Mouse (Mus musculus) embryonic facial prominence, embryonic 11.5 days (tissue): ENCODE results near the gene Ip6k2. TPM values are rescaled to one million over a fixed set of nuclear protein-coding genes. Genes with fewer than 3 reads are reported as not detected.

Experiments
- ATAC-seq: fragments of 200-750 bp; cut with Nextera tagmentation; replicated peaks from 2 replicates; pipeline ENCODE4 v1.8.0; 2017; ENCODE audit warnings: low read depth; ENCODE audit not compliant: insufficient number of reproducible peaks, low FRiP score, low TSS enrichment
- DNase-seq: peaks from one replicate; pipeline ENCODE4 v3.0.0-alpha.2; 2015; ENCODE audit warnings: low spot score
- H3K27ac ChIP-seq: fragments of 300-500 bp; sonication (generic); replicated peaks from 2 replicates; pipeline ENCODE4 v1.5.1; 2014; ENCODE audit warnings: mild to moderate bottlenecking, low read depth, low read length, control low read depth
- H3K27me3 ChIP-seq: fragments of 300-500 bp; sonication (generic); 2 replicates; pipeline ENCODE4 v1.6.1; 2014; ENCODE audit warnings: mild to moderate bottlenecking, low read length, moderate library complexity, mixed read lengths; ENCODE audit not compliant: control insufficient read depth, insufficient read depth
- H3K36me3 ChIP-seq: fragments of 300-500 bp; sonication (generic); replicated peaks from 2 replicates; pipeline ENCODE4 v1.6.1; 2014; ENCODE audit warnings: low read depth, mild to moderate bottlenecking, low read length, moderate library complexity, mixed read lengths; ENCODE audit not compliant: control insufficient read depth, insufficient read depth
- H3K4me1 ChIP-seq: fragments of 300-500 bp; sonication (generic); 2 replicates; pipeline ENCODE4 v1.6.1; 2014; ENCODE audit warnings: low read length, mixed read lengths; ENCODE audit not compliant: control insufficient read depth, insufficient read depth
- H3K4me2 ChIP-seq: fragments of 300-500 bp; sonication (generic); 2 replicates; pipeline ENCODE4 v1.6.1; 2014; ENCODE audit warnings: low read depth, mild to moderate bottlenecking, control low read depth, low read length, moderate library complexity
- H3K4me3 ChIP-seq: fragments of 300-500 bp; sonication (generic); 2 replicates; pipeline ENCODE4 v1.5.1; 2014; ENCODE audit warnings: low read depth, low read length, control low read depth
- H3K9ac ChIP-seq: fragments of 300-500 bp; sonication (generic); replicated peaks from 2 replicates; pipeline ENCODE4 v1.6.1; 2014; ENCODE audit warnings: mild to moderate bottlenecking, control low read depth, low read length
- H3K9me3 ChIP-seq: fragments of 300-500 bp; sonication (generic); replicated peaks from 2 replicates; pipeline ENCODE4 v1.6.1; 2016; ENCODE audit warnings: mild to moderate bottlenecking, low read length, inconsistent platforms, mixed read lengths; ENCODE audit not compliant: control insufficient read depth
- WGBS: fragments of 180-500 bp; shearing (Covaris S2); extraction: QIAGEN DNeasy Blood & Tissue Kit; methylation state at CpG from one replicate; pipeline ENCODE4 v1.1.7; 2014; 5-methylcytosine and 5-hydroxymethylcytosine counted together
- polyA plus RNA-seq: library from polyadenylated mRNA; unstranded; fragments of >200 nt; fragmentation: Nextera tagmentation; extraction: Ambion mirVana; gene quantifications from 2 replicates; pipeline ENCODE4 v1.2.1, GENCODE M21; 2014

Gene Ip6k2
- polyA plus RNA-seq, 1 experiment from 2014 or later, result 113 TPM

DNA sequence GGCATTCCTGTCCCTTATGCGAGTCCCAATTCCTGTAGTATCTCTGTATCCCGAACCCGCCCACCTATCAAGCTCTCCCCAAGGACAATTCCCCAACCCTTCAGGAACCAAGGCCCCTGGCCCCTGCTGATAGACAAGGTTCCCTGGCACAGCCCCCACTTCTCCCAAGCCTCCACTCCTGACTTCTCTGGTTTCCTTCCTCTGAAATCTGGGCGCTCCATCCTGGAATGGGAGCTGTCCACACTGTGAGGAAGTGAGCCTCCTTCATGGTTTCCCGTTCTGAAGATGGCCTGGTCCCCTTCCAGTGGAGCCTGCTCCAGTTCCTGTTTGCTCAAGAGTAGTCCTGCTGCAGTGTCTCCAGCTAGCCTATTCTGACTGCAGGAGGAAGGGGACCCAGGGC lies 25.6 kb downstream of the Ip6k2 start:
- ATAC-seq (no peak), DNase-seq (no peak)
- no peak overlapping the region for H3K27ac ChIP-seq
- H3K27me3 ChIP-seq, result no peaks in the 10 kb centered on the region
- WGBS, result 56% methylated on average over 5 of the region's 5 CpGs
- peaks cover 4% of the 10 kb centered on the region; the same call in 1 of the 2 replicates for H3K4me1 ChIP-seq
- H3K9ac ChIP-seq, result peak overlapping the region; percentile 89; the same call in 1 of the 2 replicates
- H3K36me3 ChIP-seq, result peaks cover 3% of the 10 kb centered on the region; the same call in 1 of the 2 replicates
- no peaks in the 10 kb centered on the region for H3K9me3 ChIP-seq
- H3K4me3 ChIP-seq, result no peak overlapping the region
- peak overlapping the region; percentile 84 for H3K4me2 ChIP-seq

DNA sequence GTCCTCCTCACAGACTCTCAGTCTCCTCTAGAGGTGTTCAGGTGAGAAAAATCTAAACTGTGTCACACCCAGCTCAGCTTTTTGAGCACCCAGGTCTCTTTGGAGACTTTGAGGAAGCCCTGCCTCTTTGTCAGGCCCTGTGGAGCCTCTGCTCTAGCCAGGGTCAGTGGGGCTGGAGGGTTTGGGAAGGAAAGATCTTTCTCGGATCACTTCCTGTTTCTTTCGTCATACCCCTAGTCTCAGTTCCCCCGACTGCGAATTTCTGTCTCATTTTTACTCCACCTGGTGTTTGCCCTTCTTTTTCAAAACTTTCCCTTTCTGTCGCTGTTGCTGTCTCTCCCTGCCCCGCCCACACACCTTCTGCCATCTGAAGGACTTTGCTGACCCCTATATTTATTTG lies 26.1 kb downstream of the Ip6k2 start:
- H3K9ac ChIP-seq, result no peak overlapping the region
- no peak for ATAC-seq
- no peak overlapping the region for H3K4me3 ChIP-seq
- no peak for DNase-seq
- no peak overlapping the region for H3K4me2 ChIP-seq
- no peaks in the 10 kb centered on the region for H3K27me3 ChIP-seq
- no peaks in the 10 kb centered on the region for H3K9me3 ChIP-seq
- WGBS, result 83% methylated on average over 6 of the region's 6 CpGs
- H3K4me1 ChIP-seq, result peaks cover 4% of the 10 kb centered on the region; the same call in 1 of the 2 replicates
- H3K36me3 ChIP-seq, result peaks cover 3% of the 10 kb centered on the region; the same call in 1 of the 2 replicates
- H3K27ac ChIP-seq, result no peak overlapping the region

DNA sequence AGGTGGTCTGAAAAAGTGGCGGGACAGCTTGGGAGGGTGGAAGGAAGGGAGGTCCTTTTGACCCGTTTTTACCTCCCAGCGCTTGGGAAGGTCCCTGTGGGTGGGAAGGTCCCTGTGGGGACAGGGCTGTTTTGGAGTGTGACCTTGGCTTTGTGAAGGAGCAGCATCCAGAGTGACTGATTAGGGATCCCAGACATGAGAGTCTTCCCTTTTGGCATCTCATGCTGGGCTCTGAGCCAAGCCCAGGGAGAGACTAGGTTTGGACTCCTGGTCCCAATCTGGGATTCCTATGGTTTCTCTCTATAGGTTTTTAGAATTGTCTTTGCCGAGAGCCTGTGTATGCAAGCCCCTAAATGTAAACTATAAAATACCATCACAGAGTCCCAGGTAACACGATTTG lies 26.9 kb downstream of the Ip6k2 start:
- Histone ChIP-seq H3K27me3 (no peaks in the 10 kb centered on the region), H3K9me3 (no peaks in the 10 kb centered on the region), H3K4me2 (no peak overlapping the region), H3K4me1 (peaks cover 4% of the 10 kb centered on the region; the same call in 1 of the 2 replicates), H3K27ac (no peak overlapping the region), H3K36me3 (no peaks in the 10 kb centered on the region; the same call in 1 of the 2 replicates), H3K4me3 (no peak overlapping the region), H3K9ac (no peak overlapping the region)
- 86% methylated on average over 5 of the region's 5 CpGs for WGBS
- no peak for DNase-seq
- no peak for ATAC-seq

DNA sequence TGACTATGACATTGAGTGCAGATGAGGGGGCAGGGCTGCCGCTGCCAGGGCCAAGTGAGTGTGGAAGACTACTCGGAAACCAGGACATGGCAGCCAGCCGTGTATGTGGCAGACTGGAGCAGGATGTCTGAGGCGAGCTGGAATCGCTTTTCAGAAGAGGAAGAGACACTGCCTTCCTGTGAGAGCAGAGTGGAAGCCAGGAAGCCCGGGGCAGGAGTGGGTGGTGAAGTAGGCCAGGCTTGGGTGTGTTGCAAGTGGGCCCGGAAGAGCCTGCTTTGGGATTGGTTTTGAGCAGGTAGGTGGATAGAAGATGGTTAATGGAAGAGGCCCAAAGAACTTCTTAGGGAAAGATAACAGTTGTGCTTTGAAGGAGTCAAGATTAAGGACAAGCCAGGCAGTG lies 32.0 kb downstream of the Ip6k2 start:
- Histone ChIP-seq H3K36me3 (no peaks in the 10 kb centered on the region; the same call in 1 of the 2 replicates), H3K9ac (no peak overlapping the region), H3K27ac (no peak overlapping the region), H3K27me3 (no peaks in the 10 kb centered on the region), H3K4me3 (no peak overlapping the region), H3K4me2 (no peak overlapping the region), H3K9me3 (no peaks in the 10 kb centered on the region), H3K4me1 (no peaks in the 10 kb centered on the region)
- WGBS, result 91% methylated on average over 7 of the region's 7 CpGs
- DNase-seq (no peak), ATAC-seq (no peak)

DNA sequence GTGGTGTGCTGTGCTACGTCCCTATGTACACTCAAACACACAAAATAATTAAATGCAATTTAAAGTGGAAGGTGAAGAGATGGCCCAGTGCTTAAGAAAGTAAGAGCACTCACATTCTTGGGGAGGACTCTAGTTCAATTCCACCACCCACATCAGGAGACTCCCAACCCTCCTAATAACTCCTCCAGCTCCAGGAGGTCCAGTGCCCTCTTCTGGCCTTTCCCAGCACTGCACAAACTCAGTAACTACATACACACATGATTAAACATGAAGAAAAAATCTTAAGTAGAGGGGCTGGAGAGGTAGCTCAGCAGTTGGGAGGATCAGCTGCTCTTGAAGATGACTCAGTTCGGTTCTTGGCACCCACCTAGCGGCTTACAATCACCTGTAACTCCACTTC lies 35.9 kb downstream of the Ip6k2 start:
- H3K9me3 ChIP-seq, result no peaks in the 10 kb centered on the region

DNA sequence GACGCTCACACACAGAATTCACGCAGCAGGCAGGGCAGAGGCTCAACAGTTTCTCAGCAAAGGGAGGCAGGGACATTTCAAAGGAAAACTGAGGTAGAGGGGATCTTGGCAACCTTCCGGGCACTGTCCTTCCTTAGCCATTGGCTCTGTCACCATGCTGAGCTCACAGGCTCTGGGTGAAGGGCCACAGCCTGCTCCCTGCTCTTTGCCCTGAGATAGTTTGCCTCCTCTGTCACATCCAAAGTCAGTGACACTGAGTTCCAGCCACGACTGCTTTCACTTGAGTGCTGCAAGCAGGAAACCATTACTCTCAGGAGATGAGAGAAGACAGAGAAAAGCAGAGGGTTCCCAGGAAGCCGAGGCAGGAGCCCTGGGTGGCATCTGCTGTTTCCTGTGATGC lies 36.5 kb downstream of the Ip6k2 start:
- Histone ChIP-seq H3K4me1 (no peaks in the 10 kb centered on the region), H3K9me3 (no peaks in the 10 kb centered on the region), H3K36me3 (no peaks in the 10 kb centered on the region), H3K4me3 (no peak overlapping the region), H3K4me2 (no peak overlapping the region), H3K27ac (no peak overlapping the region), H3K9ac (no peak overlapping the region), H3K27me3 (peaks cover 13% of the 10 kb centered on the region)
- 62% methylated on average over 5 of the region's 5 CpGs for WGBS
- no peak for DNase-seq
- no peak for ATAC-seq

More for the DNA sequence above, 35.9 kb downstream of the Ip6k2 start:
- ATAC-seq, result no peak
- DNase-seq, result peak; percentile 62
- no peak overlapping the region for H3K4me3 ChIP-seq
- no peak overlapping the region for H3K27ac ChIP-seq
- peaks cover 7% of the 10 kb centered on the region for H3K27me3 ChIP-seq
- H3K4me1 ChIP-seq, result no peaks in the 10 kb centered on the region
- no peaks in the 10 kb centered on the region; the same call in 1 of the 2 replicates for H3K36me3 ChIP-seq
- 54% methylated on average over 3 of the region's 3 CpGs for WGBS
- no peak overlapping the region for H3K4me2 ChIP-seq
- H3K9ac ChIP-seq, result no peak overlapping the region

DNA sequence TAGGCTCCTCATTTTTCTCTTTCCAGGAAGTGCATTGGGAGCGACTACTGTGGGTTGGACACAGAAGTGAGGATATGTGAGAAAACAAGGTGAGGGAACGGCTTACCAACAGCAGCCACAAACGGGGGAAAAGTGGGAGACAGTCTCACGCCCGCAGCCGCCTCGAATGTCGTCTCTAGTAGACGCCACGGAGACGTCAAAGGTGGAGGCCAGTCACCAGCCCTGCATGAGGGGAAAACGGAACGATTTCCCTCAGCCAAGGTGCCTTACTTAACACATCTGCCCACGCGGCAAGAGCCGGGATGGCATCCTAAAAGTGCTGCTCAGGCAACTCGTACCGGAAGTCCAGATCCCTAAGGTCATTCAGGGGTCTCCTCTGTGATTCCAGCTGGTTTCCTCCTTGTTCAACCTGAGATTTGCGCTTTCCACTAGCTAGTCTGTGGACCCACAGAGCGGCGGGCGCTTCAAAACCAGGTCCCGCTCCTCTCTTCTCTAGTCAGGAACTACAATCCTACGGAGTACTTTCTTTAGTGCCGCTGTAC lies 40.6 kb downstream of the Ip6k2 start:
- Histone ChIP-seq H3K9ac (no peak overlapping the region), H3K27ac (no peak overlapping the region), H3K36me3 (no peaks in the 10 kb centered on the region), H3K4me2 (no peak overlapping the region; the same call in 1 of the 2 replicates), H3K4me1 (no peaks in the 10 kb centered on the region; the same call in 1 of the 2 replicates), H3K4me3 (no peak overlapping the region), H3K27me3 (peaks cover 49% of the 10 kb centered on the region), H3K9me3 (no peaks in the 10 kb centered on the region)
- ATAC-seq (no peak), DNase-seq (no peak)
- WGBS, result 4% methylated on average over 25 of the region's 25 CpGs

DNA sequence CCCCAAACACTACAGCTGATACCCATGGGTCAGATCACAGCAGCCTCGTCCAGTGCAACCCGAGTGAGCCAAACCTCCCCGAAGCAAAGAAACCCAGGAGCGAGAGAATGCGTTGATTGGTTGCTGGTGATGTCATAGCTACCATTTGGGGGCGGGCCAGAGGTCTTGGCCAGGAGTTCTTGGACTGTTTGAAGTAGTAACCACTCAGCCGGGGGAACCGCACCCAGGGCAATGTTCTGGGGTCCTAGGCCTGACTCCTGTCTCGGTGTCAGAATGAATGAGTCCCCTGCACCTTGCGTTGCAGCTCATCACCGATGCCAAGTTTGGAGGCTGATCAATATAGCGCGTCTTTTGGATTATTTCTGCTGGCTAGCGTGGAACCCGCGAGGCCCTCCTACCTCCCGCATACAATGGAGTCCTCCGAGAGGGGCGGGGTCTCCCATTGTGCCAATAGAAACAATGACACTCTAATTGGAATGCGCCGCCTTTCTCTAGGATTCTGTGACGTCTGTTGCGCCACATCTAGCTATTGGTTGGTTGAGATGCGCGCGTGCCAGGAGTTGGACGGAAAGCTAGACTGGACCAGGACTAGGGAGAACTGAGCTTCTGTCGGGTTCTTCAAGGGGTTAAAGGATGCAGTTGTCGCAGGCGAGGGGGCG lies 41.3 kb downstream of the Ip6k2 start:
- ATAC-seq (peak; percentile 51; the same call in 1 of the 2 replicates), DNase-seq (peak; percentile 47)
- Histone ChIP-seq H3K9me3 (no peaks in the 10 kb centered on the region), H3K4me3 (no peak overlapping the region), H3K27me3 (peaks cover 50% of the 10 kb centered on the region), H3K36me3 (no peaks in the 10 kb centered on the region), H3K9ac (no peak overlapping the region), H3K4me2 (no peak overlapping the region; the same call in 1 of the 2 replicates), H3K27ac (no peak overlapping the region), H3K4me1 (no peaks in the 10 kb centered on the region; the same call in 1 of the 2 replicates)
- under 1% methylated on average over 31 of the region's 31 CpGs for WGBS
